Mouse (Mus musculus) heart, embryonic 13.5 days (tissue): ENCODE data around the gene Ankrd10. TPM values are rescaled to one million over a fixed set of nuclear protein-coding genes. Genes with fewer than 3 reads are reported as not detected.
"Not testable (repeated sequence)": the region's sequence is repeated elsewhere in the genome, so short reads cannot be mapped to it uniquely, and the experiment has no call there.

ENCODE experiments used
- ATAC-seq: fragments of 200-750 bp; cut with Nextera tagmentation; 2 replicates; pipeline ENCODE4 v1.8.0; 2017; ENCODE audit warnings: moderate TSS enrichment; ENCODE audit not compliant: insufficient number of reproducible peaks, low FRiP score, low TSS enrichment; ENCODE audit errors: extremely low read depth
- H3K27ac ChIP-seq: fragments of 300-500 bp; sonication (generic); replicated peaks from 2 replicates; pipeline ENCODE4 v1.5.1; 2015; ENCODE audit warnings: moderate library complexity, mild to moderate bottlenecking, inconsistent platforms
- H3K27me3 ChIP-seq: fragments of 300-500 bp; sonication (generic); replicated peaks from 2 replicates; pipeline ENCODE4 v1.6.1; 2015; ENCODE audit warnings: mild to moderate bottlenecking, inconsistent platforms
- H3K36me3 ChIP-seq: fragments of 300-500 bp; sonication (generic); 2 replicates; pipeline ENCODE4 v1.6.1; 2015; ENCODE audit warnings: mild to moderate bottlenecking, inconsistent platforms
- H3K4me1 ChIP-seq: fragments of 300-500 bp; sonication (generic); 2 replicates; pipeline ENCODE4 v1.6.1; 2015; ENCODE audit warnings: inconsistent platforms
- H3K4me2 ChIP-seq: fragments of 300-500 bp; sonication (generic); 2 replicates; pipeline ENCODE4 v1.6.1; 2015; ENCODE audit warnings: inconsistent platforms, mild to moderate bottlenecking, moderate library complexity
- H3K4me3 ChIP-seq: fragments of 300-500 bp; sonication (generic); 2 replicates; pipeline ENCODE4 v1.5.1; 2015; ENCODE audit warnings: moderate library complexity, mild to moderate bottlenecking, inconsistent platforms
- H3K9ac ChIP-seq: fragments of 300-500 bp; sonication (generic); 2 replicates; pipeline ENCODE4 v1.6.1; 2015; ENCODE audit warnings: inconsistent platforms, mild to moderate bottlenecking, moderate library complexity
- H3K9me3 ChIP-seq: fragments of 300-500 bp; sonication (generic); 2 replicates; pipeline ENCODE4 v1.6.1; 2016; ENCODE audit warnings: inconsistent platforms
- WGBS: fragments of 180-500 bp; shearing (Covaris S2); methylation state at CpG from one replicate; pipeline ENCODE4 v1.1.7; 2015; ENCODE audit warnings: mixed read lengths; 5-methylcytosine and 5-hydroxymethylcytosine counted together
- microRNA-seq: library from miRNA; unstranded; fragments of <30 nt; microRNA quantifications from one replicate; pipeline ENCODE4, GENCODE M21; 2016
- polyA plus RNA-seq: library from polyadenylated mRNA; unstranded; fragments of >200 nt; fragmentation: Nextera tagmentation; extraction: Ambion mirVana; gene quantifications from 2 replicates; pipeline ENCODE4 v1.2.1, GENCODE M21; 2015

Gene Ankrd10
- polyA plus RNA-seq, 1 experiment from 2014 or later, result 51.4 TPM

- 65% methylated on average over 6 of the region's 6 CpGs for WGBS
- no peak for ATAC-seq
Measured at GRCm38 (mm10) chr8:11572428-11572827, 63.1 kb downstream of the Ankrd10 start.

GRCm38 (mm10) chr8:11571950-11572349, 63.6 kb downstream of the Ankrd10 start:
- H3K9me3 ChIP-seq, result no peaks in the 10 kb centered on the region
- 79% methylated on average over 10 of the region's 10 CpGs for WGBS
- H3K36me3 ChIP-seq, result peaks cover 14% of the 10 kb centered on the region
- H3K27me3 ChIP-seq, result no peaks in the 10 kb centered on the region
- no peak for ATAC-seq
- H3K9ac ChIP-seq, result no peak overlapping the region
- no peak overlapping the region for H3K27ac ChIP-seq
- H3K4me3 ChIP-seq, result no peak overlapping the region
- peaks cover 16% of the 10 kb centered on the region for H3K4me1 ChIP-seq
- H3K4me2 ChIP-seq, result no peak overlapping the region

More at GRCm38 (mm10) chr8:11572428-11572827, 63.1 kb downstream of the Ankrd10 start:
- no peaks in the 10 kb centered on the region for H3K27me3 ChIP-seq
- H3K9me3 ChIP-seq, result no peaks in the 10 kb centered on the region
- no peak overlapping the region for H3K4me2 ChIP-seq
- no peak overlapping the region for H3K4me3 ChIP-seq
- H3K36me3 ChIP-seq, result peaks cover 11% of the 10 kb centered on the region
- H3K9ac ChIP-seq, result no peak overlapping the region
- no peak overlapping the region for H3K27ac ChIP-seq
- H3K4me1 ChIP-seq, result peaks cover 16% of the 10 kb centered on the region

GRCm38 (mm10) chr8:11570742-11571141, 64.8 kb downstream of the Ankrd10 start:
- no peak overlapping the region for H3K4me3 ChIP-seq
- no peaks in the 10 kb centered on the region for H3K27me3 ChIP-seq
- WGBS, result 91% methylated on average over 4 of the region's 4 CpGs
- no peak for ATAC-seq
- peaks cover 24% of the 10 kb centered on the region for H3K36me3 ChIP-seq
- no peaks in the 10 kb centered on the region for H3K9me3 ChIP-seq
- H3K4me2 ChIP-seq, result no peak overlapping the region
- no peak overlapping the region for H3K27ac ChIP-seq
- peaks cover 13% of the 10 kb centered on the region for H3K4me1 ChIP-seq
- H3K9ac ChIP-seq, result no peak overlapping the region

GRCm38 (mm10) chr8:11569260-11570097, 66.1 kb downstream of the Ankrd10 start:
- no peak overlapping the region for H3K4me2 ChIP-seq
- no peak for ATAC-seq
- no peaks in the 10 kb centered on the region for H3K9me3 ChIP-seq
- H3K9ac ChIP-seq, result no peak overlapping the region
- H3K27me3 ChIP-seq, result no peaks in the 10 kb centered on the region
- WGBS, result 80% methylated on average over 22 of the region's 22 CpGs
- H3K4me3 ChIP-seq, result no peak overlapping the region
- no peak overlapping the region for H3K27ac ChIP-seq
- peaks cover 36% of the 10 kb centered on the region for H3K36me3 ChIP-seq
- peaks cover 5% of the 10 kb centered on the region; the same call in 1 of the 2 replicates for H3K4me1 ChIP-seq

GRCm38 (mm10) chr8:11568193-11568592, 67.4 kb downstream of the Ankrd10 start:
- H3K27me3 ChIP-seq, H3K9ac ChIP-seq, ATAC-seq, H3K4me3 ChIP-seq, H3K9me3 ChIP-seq, H3K4me2 ChIP-seq, H3K27ac ChIP-seq, H3K4me1 ChIP-seq: not testable (repeated sequence)
- peaks cover 48% of the 10 kb centered on the region for H3K36me3 ChIP-seq
- 94% methylated on average over 2 of the region's 2 CpGs for WGBS

GRCm38 (mm10) chr8:11564721-11565120, 70.8 kb downstream of the Ankrd10 start:
- H3K4me2 ChIP-seq, result no peak overlapping the region
- H3K27me3 ChIP-seq, result no peaks in the 10 kb centered on the region
- H3K27ac ChIP-seq, result 0 out of 2 replicates have a peak overlapping the region, but pooled peaks have one; percentile 5
- no peaks in the 10 kb centered on the region for H3K9me3 ChIP-seq
- ATAC-seq, result no peak
- peaks cover 67% of the 10 kb centered on the region for H3K36me3 ChIP-seq
- WGBS, result 81% methylated on average over 7 of the region's 7 CpGs
- H3K9ac ChIP-seq, result no peak overlapping the region
- no peak overlapping the region for H3K4me3 ChIP-seq
- peaks cover 12% of the 10 kb centered on the region for H3K4me1 ChIP-seq

GRCm38 (mm10) chr8:11564236-11564635, 71.3 kb downstream of the Ankrd10 start:
- Histone ChIP-seq H3K9ac (no peak overlapping the region), H3K9me3 (no peaks in the 10 kb centered on the region), H3K27me3 (no peaks in the 10 kb centered on the region), H3K4me2 (no peak overlapping the region), H3K27ac (no peak overlapping the region), H3K36me3 (peaks cover 67% of the 10 kb centered on the region), H3K4me3 (no peak overlapping the region), H3K4me1 (peaks cover 17% of the 10 kb centered on the region)
- no peak for ATAC-seq
- WGBS, result 81% methylated on average over 5 of the region's 5 CpGs

Small RNA genes within 50 kb of the gene (microRNA-seq; reads per million reads assigned to microRNA genes)
- 0.61 reads per million for gene Mir7238

Other genes with a start within 250 kb of the Ankrd10 start
- 28.1 and 30.1 TPM in 2 replicates for gene Rab20, start 157.0 kb downstream of the Ankrd10 start, polyA plus RNA-seq
- 73.5 and 77.8 TPM in 2 replicates for gene Naxd, start 138.3 kb downstream of the Ankrd10 start, polyA plus RNA-seq
- gene Cars2, start 85.0 kb downstream of the Ankrd10 start, polyA plus RNA-seq, result 24.8 and 27.1 TPM in 2 replicates
- 20.7 and 21.0 TPM in 2 replicates for gene Ing1, start 80.2 kb downstream of the Ankrd10 start, polyA plus RNA-seq
- not detected in 2 replicates for gene 1700016D06Rik, start 65.3 kb upstream of the Ankrd10 start, polyA plus RNA-seq
- gene Arhgef7, start 92.0 kb upstream of the Ankrd10 start, polyA plus RNA-seq, result 44.8 and 45.8 TPM in 2 replicates
- 0.48 and 0.51 TPM in 2 replicates for gene Tex29, start 204.7 kb upstream of the Ankrd10 start, polyA plus RNA-seq